Mouse (Mus musculus): ENCODE data around the gene Ddx4.

Gene Ddx4

DNA sequence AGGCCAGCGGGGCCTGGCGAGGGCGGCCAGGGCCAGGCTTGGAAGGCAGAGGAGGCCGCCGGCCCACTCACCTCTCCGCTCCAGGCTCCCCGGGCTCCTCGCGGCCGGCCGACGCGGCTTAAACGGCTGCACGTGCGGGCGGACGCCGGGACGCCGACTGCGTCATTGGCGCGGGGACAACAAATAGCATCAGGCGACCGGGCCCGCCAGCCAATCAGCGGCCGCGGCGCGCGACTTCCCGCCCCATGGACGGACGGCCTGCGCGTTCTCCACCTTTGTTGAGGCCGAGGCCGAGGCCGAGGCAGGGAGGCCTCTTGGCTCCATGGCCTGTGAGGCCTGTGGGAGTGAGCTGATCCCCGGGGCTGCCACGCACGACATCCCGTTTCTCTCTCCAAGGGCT is at the start of gene Ddx4:
TSS of gene Ddx4 (minus strand) at position 271 of the 400 bp plus-strand sequence.
- no peak for DNase-seq

DNA sequence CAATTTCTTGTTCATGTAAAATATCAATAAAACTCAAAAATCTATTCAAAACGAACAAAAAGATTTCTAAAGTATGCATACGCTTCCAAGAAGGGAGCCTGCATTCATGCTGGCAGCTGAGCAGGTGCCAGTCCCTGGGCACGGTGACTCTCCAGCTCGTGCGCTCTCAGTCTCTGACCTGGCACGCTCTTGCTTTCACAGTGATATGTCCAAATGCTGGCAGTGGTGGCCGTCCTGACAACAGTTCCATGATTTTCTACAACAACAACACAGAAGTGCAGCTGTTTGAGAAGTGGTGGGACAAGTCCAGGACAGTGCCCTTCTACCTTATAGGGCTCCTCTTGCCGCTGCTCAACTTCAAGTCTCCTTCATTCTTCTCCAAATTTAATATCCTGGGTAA is 49.0 kb upstream of the Ddx4 start:
- no peak for DNase-seq

DNA sequence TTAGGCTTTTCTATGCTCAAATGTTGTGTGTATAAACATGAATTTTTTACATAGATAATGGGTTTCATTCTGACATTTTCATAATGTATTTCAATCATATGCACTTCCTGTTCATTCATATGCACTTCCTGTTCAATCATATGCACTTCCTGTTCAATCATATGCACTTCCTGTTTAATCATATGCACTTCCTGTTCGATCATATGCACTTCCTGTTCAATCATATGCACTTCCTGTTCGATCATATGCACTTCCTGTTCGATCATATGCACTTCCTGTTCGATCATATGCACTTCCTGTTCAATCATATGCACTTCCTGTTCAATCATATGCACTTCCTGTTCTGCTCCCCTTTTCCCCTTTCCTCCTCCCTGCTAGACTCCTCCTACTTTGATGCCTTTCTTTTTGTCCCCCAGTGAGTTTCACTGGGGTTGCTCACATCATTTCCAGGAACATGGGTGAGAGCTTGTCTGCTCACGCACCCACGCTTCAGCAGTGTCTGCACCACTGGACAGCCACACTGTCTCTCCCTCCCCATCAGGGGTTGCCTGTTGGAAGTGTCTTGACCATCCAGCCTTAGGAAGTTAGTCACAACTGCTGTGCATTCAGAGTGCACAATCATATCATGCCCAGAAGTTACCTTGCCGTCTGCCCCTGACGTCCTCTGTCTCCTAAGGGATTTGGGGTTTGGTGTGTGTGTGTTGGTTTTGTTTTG is 43.4 kb upstream of the Ddx4 start:
- DNase-seq: no peak

DNA sequence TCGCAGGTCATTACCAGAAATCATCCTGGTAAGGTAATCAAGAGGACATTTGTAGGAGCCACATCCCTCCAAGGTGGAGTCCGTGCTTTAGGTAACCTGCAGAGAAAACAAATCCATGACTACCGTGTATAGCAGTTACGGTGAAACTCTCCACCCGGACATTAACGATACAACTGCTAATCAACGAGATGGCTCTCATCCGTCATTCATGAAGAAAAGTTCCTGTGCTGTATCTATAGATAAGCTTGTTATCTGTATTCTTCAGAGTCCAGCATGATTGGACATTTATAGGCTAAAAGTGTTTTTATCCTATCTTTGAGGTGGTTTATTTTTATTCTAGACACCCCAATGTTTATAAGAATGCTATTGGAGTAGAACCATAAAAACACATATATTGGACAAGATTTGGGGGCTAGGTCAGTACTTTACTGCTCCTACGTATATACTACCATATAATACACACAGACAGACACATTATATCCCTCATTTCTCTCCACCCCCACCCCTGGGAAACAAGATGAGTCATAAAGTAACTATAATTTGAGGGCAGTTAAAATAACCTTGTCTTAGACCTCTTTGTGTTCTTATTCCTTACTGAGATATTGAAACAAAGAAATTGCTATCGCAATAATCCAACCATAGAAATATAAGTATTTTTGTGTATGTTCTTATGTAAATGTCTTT is 40.7 kb upstream of the Ddx4 start:
- DNase-seq: no peak

DNA sequence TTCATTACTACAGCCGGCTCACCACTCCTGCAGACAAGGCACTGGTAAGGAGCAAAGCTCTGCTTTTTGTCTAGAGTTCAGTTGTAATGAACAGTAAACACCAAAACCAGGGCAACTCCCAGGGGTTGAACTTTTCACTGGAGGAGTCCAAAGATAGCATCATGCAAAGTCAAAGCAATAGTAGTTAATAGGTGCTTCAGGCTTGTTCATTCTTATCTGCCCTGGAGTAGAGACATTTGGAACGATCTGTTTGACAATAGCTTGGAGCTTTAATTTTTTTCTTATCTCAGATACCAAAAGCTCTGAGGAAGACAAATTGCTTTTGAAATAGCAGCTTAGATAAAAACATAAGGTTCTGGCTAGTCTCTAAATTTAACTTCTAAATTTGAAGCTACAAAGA is 33.9 kb upstream of the Ddx4 start:
- no peak for DNase-seq

DNA sequence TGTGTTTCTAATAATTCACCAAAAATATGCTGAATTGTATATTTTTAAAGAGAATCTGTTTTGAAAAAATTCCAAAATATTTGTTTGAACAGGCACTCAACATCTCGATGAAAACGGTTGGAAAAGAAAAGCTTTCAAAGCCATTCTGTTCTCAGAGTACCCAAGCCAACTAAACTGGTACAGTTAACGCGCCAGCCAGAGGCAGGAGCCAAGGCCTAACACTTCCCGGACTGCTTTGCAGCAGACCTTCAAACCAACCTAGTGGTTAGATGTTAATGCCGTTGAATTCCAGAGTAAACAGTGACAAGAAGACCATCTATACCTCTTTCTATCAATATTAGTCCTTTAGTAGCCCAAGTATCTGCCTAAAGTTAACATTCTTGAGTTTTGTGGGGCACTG is 31.7 kb upstream of the Ddx4 start:
- DNase-seq: no peak

DNA sequence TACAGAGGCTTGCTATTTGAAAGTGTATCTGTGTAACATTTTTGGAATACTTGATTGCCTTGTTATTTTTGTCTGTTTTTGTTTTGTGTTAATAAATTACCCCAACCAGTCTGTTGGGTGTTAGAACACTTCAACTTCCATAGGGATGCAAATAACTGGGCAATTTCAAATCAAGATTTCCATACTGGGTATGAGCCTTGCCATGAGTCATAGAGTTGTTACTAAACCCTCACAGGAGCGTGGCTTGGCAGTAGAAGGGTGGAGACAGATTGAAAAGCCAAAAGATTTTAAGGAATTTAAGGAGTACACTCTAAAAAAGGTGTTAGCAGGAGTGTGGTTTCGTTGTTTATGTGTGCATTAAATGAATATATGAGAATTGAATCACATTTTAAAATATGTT is 31.0 kb upstream of the Ddx4 start:
- no peak for DNase-seq

DNA sequence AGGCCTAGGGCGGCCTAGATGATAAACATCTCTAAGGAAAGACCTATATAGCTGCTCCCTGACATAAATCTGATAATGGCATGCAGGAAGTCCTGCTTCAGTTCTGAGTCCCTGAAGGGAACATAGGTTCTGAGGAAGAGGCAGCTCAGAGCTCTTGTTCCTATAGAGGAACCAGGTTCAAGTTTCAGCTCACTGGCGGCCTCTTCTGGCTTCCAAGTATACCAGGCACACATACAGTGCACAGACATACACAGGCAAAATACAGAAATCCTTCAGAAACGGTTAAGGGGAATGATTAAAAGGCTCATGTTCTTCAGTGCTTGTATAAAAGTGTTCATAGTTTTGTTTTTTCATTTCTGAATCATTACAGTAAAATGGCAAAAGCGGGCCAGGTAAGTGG is 25.9 kb upstream of the Ddx4 start:
- no peak for DNase-seq

DNA sequence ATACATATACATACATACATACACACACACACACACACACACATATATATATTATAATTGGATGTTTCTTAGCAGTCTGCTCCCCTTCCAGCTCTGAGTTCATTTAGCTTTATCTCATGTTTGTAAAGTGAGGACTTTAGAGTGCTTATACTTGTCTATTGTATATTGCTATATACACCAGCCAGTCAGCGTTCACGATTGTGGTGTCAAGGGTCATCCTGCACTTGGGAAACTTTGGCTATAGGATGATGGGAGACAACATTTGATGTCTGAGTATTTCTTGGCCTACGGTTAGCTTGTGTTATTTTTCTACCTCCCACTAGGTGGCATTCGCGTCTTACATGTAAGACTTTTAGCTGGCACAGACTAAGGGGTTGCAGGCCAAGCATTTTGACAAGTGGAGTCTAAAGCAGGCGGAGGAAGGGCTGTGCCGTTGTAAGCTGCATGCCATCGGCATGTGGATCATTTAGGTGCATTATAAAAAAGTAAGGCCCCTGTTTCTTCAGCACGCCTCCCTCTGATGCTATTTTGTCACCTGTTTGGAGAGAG is 21.7 kb upstream of the Ddx4 start:
- DNase-seq: peak; percentile 79

DNA sequence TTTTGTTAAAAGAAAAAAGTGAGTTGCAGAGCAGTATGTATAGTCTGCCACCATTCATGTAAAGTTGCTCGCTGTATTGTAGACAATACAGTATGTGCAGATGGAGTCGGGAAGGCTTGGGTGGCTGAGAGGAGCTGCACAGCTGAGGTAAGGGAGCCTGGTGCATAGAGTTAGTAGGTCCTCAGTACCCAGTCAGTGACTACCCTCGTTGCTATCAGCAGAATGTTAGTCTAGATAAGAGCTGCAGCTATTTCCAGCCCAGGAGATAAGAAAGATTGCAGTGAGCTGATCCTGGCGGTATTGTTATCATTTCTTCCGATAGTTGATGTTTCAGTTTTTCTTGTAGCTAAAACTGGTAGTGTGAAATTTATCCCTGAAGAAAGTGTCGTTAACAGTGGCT is 20.5 kb upstream of the Ddx4 start:
- DNase-seq: no peak

DNA sequence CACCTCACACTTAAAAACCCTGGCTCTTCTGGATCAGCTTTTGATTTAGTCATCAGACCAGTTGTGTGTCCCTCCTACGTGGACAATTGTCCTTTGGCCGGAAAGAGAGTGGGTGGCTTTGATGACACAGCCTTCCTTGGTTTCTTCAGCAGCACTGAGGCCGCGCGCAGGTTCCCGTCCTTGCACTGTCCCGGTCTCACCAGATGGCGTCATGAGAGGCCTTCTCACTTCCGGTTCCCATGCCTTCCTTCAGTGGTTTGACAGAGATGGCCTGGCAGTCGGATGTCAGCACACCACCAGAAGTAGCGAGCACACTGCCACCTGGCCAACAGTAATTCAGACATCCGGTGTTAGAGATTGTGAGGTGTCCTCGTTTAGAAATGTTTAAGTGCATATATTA is 19.4 kb upstream of the Ddx4 start:
- no peak for DNase-seq

DNA sequence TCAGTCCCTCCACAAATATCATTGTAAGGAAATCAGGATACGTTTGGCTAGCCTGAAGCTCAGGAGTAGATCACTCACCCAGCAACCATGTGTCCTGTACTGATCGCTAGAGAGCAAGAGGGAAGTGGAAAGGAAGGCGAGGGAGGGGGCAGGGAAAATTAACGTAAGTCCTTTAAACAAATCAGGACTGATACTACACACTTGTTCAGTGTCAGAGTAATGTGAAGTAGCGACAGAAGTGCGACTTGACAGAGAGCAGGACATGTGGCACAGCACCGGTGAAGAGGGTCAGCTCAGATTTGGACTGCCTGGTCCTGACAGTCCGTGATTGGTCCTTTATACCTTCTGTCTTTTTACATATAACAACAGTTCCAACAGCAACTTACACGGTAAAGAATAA is 14.9 kb upstream of the Ddx4 start:
- DNase-seq: no peak

DNA sequence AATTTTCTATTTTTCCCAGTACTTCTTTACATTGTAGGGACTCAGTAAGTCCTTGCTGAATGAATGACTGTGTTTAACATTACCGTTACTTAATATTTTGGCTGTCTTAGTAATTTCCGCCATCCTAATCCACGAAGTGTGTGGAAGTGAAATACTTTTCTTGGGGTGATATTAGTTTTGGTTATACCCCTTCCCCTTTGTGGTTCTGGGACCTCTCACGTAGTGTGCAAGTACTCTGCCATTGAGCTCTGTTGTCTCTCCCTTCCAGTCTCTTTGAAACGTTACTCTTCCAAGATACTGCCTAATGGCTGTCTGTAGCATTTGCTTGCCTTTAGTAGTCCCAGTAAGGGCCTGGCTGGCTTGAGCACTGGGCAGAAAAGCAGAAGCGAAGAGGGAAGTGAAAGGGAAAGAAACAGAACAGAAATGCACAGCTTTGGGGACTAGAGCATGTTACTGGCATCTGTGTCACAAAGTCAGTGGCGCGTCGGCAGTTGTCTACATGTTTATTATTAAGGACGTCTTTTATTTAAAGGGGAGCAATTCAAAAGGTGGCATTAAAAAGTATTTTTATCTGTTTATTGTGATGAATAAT is 14.3 kb upstream of the Ddx4 start:
- DNase-seq: no peak

DNA sequence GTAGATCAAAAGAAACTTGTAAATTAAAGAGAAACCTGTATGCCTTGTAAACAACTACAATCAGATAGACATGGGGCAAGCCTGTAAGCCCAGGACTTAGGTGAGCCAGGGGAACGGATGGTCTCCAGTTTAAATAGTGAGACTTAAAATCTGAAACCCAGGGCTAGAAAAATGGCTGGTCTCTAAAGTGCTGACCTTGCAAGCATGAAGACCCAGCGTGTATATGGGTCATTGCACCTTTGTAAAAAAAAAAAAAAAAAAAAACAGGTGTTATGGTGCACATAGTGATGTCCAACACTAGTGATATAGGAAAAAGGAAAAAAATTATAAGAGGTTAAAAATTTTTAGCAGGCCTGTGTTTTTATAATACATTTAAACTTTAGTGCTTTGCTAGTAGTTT is 9.4 kb upstream of the Ddx4 start:
- no peak for DNase-seq

DNA sequence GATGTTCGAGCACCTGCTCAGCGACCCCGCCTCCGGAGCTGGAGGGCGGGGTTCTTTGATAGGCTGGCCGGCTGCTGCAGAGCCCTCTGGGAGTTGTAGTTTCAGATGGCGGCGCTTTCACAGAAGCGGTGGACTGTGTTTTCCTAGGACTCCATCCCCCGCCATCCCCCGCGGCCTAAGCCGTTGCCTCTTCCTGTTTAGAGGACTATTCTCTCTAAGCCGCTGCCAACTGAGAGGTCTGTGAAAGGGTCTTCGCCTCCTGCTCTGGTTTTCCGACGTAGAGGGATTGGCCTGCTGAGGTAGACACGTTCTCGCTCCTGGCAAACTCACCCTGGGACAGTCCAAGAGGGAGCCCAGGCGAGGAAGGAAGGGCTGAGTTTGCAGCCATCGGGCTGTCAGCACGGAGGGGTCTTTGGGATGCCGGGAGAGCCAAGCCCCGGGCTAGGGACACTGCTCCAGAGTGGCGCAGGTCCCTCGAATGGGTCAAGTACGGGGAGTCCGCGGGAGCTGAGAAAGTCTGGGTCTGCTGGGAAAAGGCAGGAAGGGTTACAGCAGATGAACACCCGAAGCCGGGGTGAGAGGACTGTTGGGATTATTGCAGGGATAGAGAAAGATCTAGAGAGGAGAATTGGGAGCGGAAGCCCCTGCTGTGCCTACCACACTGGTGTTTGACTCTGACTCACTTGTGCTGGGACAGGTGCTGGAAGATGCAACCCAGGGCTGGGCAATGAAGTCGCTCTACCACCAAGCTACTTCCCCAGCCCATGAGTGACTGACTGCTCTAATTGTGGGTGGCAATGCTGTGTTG is 8.5 kb upstream of the Ddx4 start, which contains the start of gene Slc38a9:
TSS of gene Slc38a9 (plus strand) at position 178 of the 808 bp plus-strand sequence.
- peak; percentile 94 for DNase-seq

DNA sequence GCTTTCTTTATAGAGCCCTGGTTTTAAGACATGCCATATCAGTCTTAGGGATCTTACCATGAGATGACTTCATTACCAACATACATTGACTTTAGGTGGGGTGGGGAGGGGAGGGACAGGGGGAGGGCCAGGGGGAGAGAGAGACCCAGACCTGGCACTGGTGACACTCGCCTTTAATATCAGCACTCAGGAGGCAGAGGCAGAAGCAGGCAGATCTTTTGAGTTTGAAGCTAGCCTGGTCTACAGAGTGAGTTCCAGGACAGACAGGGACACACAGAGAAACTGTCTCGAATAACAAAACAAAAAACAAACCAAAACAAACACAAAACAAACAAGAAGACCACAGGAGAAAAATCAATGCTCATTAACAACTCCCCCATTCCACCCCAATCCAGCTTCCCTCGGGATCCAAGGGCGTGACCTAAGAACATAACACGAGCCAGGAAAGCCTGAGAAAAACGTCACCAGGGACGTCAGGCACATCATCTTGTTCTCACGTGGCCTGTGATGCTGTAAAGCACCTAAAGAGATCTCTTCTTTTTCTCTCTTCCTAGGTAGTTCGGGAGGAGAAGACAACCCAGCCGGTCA is 7.8 kb upstream of the Ddx4 start:
- peak; percentile 14 for DNase-seq

DNA sequence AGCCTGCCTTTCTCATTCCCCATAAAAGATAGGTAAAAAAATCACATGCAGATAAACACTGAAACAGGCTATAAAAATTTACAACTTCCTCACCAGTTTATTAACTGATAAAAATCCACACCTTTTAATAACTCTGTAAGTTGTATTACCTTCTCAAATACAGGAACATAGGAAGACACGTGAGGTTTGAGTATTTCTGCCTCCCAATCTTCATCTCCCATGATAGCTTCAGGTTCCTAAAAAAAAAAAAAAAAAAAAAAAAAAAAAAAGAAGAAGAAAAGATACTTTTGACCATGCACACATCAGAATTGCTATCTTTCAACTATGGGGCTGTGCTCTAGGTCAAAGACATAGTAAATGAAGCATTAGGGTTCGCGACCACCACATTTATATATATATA is 1.1 kb downstream of the Ddx4 start:
- DNase-seq: no peak

DNA sequence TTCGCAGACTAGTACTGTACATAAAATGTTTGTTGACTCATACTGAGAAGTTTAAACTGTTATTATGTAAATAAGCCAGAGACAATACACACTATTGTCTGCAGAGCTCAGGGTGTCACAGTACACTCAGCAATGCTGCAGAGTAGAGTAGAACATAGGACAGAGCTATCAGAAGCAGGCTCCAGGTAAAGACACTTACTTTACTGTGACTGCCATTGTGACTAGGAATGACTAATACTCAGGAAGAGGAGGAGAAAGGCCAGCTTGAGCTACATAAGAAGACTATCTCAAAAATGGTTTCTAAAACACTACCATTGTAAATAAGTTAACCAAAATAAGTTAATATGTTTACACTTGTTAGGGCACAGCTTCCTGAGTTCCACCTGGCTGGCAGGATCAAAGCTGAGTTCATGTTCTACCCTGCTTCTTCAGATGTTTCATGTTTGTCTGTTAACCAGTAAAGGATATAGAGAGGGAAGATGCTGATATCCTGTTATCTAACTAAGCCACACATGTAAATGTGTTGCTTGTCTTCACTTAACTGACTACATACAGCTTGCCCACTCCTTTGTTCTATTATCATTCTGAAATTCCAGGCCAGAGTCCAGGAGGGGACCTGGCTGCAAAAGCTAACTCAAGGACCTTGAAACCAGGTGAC is 6.6 kb downstream of the Ddx4 start:
- no peak for DNase-seq

DNA sequence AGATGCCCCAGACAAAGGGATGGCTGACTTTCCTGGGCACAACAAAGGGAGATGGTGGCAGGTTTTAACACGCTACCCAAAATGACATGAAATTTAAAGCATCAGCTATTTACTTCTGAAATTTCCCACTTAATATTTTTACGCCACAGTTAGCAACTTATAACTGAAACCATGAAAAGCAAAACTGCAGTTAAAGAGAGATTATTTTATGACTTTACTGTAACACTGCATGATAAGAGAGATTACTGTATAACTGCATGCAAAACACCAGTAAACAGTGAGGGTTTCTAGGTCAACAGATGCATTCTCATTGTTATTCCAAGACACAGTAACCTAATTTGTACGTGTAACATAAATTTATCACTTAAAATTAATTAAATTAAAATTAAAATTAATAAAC is 7.3 kb downstream of the Ddx4 start:
- no peak for DNase-seq

DNA sequence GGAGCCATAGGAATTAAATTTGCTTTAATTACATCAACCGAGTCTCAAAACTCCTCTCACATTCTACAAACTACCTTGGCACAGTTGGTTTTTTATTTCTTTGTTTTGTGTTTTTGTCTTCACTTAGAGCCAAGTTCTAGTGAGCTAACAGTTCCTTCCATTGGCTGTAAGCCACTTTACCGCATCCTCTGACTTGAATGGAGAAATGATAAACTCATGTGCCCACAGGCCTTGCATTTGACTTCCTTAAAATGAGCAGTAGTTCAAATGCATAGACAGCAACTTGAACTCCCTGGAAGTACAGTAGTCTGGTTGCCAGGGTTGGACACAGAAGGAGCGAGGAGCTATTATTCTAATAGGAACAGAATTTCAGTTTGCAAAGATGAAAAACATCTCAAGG is 9.4 kb downstream of the Ddx4 start:
- no peak for DNase-seq

DNA sequence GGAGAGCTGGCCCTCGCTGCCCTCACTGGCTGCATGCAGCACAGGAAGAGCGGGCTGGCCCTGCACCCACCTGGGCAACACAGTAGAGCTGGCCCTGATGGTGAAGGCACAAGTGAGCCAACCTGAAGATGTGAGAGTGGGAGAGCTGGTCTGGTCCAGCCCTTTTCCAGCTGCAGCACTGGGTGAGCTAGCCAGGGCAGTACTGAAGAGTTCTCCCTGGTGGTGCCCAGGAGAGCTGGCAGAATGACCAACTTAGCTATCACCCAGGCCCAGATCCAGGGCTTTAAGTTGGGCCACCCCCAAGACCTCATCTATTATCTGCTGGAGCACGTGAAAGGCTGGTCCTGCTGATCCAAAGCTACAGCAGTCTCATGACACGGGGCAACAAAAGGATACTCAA is 13.2 kb downstream of the Ddx4 start:
- no peak for DNase-seq

DNA sequence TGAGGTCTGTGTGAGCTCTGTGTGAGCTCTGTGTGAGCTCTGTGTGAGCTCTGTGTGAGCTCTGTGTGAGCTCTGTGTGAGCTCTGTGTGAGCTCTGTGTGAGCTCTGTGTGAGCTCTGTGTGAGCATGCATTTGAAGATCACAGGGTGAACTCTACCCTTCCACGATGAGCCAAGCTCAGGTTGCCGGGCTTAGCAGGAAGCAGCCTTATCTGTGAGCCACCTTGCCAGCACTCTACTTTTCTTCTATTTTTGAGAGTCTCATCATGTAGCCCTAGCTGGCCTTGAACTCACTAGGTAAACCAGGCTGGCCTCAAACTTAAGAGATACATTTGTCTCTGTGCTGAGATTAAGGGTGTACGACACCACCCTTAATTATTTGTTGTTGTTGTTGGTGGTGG is 15.8 kb downstream of the Ddx4 start:
- DNase-seq: no peak

All from cerebellum, adult 9-10 months (tissue).